Mouse (Mus musculus): ENCODE measurements around the gene Rtn1. TPM values are rescaled to one million over a fixed set of nuclear protein-coding genes. Genes with fewer than 3 reads are reported as not detected.
"Not testable (repeated sequence)": the region's sequence is repeated elsewhere in the genome, so short reads cannot be mapped to it uniquely, and the experiment has no call there.

The Rtn1 gene
- polyA plus RNA-seq, 1 experiment from 2014 or later = 1.7 TPM

DNA sequence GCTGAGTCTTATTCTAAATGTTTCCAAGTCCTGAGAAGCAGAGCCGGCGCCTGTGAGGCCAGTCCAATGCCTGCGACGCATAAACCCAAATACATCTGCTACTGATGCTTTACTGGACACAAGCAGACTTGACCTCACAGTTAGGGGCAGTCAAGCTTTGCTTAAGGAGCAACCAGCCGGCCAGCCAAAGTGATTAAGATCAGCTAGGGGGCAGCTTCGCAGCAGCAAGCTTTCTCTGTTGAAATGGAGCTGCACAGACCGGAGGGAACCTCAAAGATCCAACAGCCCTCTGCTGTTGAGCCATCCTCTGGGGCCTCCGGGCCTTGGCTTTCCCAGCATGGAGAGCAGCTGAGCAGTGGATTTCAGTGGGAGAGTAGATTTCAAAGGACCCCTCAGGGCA lies 107.4 kb downstream of the Rtn1 start:
- H3K4me3 ChIP-seq (ENCODE audit: low read depth, low read length) = no peak overlapping the region
- H3K9ac ChIP-seq (ENCODE audit: low read depth, low read length) = no peak overlapping the region
- no peak overlapping the region for H3K4me2 ChIP-seq (ENCODE audit: low read depth, low read length)
- WGBS (ENCODE audit: insufficient replicate concordance) = 59% methylated on average over 8 of the region's 8 CpGs
- no peaks in the 10 kb centered on the region for H3K4me1 ChIP-seq (ENCODE audit: control insufficient read depth, low read depth, low read length)
- no peak overlapping the region for H3K27ac ChIP-seq (ENCODE audit: low read length)
- H3K27me3 ChIP-seq (ENCODE audit: control insufficient read depth, insufficient read depth, low read depth, low read length) = no peaks in the 10 kb centered on the region
- H3K9me3 ChIP-seq (replicated peaks; ENCODE audit: control insufficient read depth, low read length) = no peaks in the 10 kb centered on the region
- H3K36me3 ChIP-seq (ENCODE audit: control insufficient read depth, insufficient read depth) = no peaks in the 10 kb centered on the region
- ATAC-seq (ENCODE audit: low read depth) = no peak

DNA sequence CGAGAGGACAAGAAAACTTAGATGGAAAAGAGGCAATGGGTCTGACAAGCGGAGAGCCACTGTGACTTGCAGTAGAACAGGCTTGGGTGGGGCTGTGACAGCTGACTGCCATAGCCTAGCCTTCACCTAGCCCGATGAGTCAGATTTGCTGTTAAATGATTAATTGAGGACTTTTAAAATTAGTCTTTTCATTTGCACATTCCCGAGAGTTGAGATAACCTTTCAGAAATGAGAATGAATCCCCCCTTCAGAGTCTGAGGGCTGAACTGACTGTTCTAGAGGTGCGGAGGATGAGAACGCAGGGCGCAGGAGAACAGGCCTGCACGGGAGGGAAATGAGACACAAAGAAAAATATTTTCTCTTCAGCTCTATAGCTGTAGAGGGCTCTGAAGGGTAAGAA lies 107.9 kb downstream of the Rtn1 start:
- Histone ChIP-seq H3K4me3 (ENCODE audit: low read depth, low read length) (no peak overlapping the region), H3K27ac (ENCODE audit: low read length) (no peak overlapping the region), H3K9ac (ENCODE audit: low read depth, low read length) (no peak overlapping the region), H3K27me3 (ENCODE audit: control insufficient read depth, insufficient read depth, low read depth, low read length) (no peaks in the 10 kb centered on the region), H3K9me3 (replicated peaks; ENCODE audit: control insufficient read depth, low read length) (no peaks in the 10 kb centered on the region), H3K4me2 (ENCODE audit: low read depth, low read length) (no peak overlapping the region), H3K4me1 (ENCODE audit: control insufficient read depth, low read depth, low read length) (no peaks in the 10 kb centered on the region), H3K36me3 (ENCODE audit: control insufficient read depth, insufficient read depth) (no peaks in the 10 kb centered on the region)
- WGBS (ENCODE audit: insufficient replicate concordance) = 64% methylated on average over 8 of the region's 8 CpGs
- no peak for ATAC-seq (ENCODE audit: low read depth)

DNA sequence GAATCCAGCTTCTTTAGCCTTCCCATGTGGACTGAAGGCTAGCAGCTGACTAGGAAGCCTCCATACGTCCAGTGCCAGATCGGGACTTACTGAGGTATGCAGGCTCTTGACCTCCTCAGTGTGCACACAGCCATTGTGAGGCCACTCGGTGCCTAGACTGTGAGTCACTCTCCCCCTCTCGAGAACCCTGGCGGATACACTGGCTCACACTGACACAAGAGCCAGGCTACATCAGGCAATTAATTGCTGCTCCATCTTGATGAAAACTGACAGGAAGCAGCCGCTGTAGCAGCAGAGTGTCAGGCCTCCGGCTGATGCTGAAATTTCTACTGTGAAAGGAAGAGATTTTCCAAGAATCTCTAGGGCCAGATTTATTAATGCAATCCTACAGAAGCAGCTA lies 110.6 kb downstream of the Rtn1 start:
- 57% methylated on average over 7 of the region's 7 CpGs for WGBS (ENCODE audit: insufficient replicate concordance)
- no peaks in the 10 kb centered on the region for H3K27me3 ChIP-seq (ENCODE audit: control insufficient read depth, insufficient read depth, low read depth, low read length)
- no peaks in the 10 kb centered on the region for H3K36me3 ChIP-seq (ENCODE audit: control insufficient read depth, insufficient read depth)
- H3K4me3 ChIP-seq (ENCODE audit: low read depth, low read length) = no peak overlapping the region
- no peaks in the 10 kb centered on the region for H3K4me1 ChIP-seq (ENCODE audit: control insufficient read depth, low read depth, low read length)
- no peak overlapping the region for H3K4me2 ChIP-seq (ENCODE audit: low read depth, low read length)
- H3K9me3 ChIP-seq (replicated peaks; ENCODE audit: control insufficient read depth, low read length) = no peaks in the 10 kb centered on the region
- H3K27ac ChIP-seq (ENCODE audit: low read length) = no peak overlapping the region
- ATAC-seq (ENCODE audit: low read depth) = no peak
- H3K9ac ChIP-seq (ENCODE audit: low read depth, low read length) = no peak overlapping the region

DNA sequence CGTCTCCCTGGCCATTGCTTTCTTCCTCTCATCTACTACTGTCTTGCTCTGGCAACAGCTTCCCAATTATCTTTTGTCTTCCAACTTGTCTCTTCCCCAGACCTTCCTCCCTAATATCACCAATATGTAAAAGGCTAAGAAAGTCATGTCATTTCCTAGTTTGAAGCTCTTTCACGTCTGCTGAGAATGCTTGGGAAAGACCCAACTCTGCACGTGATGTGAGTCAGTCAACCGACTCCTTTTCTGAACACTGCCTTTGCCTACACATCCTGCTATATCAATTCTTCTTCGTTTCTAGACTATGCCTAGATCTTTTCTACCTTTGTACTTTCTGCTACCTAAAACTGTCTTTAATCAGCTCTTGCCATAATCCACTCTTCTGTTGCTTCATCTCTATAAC lies 112.3 kb downstream of the Rtn1 start:
- Histone ChIP-seq H3K27me3 (ENCODE audit: control insufficient read depth, insufficient read depth, low read depth, low read length) (no peaks in the 10 kb centered on the region), H3K27ac (ENCODE audit: low read length) (no peak overlapping the region), H3K4me2 (ENCODE audit: low read depth, low read length) (no peak overlapping the region), H3K36me3 (ENCODE audit: control insufficient read depth, insufficient read depth) (no peaks in the 10 kb centered on the region), H3K4me1 (ENCODE audit: control insufficient read depth, low read depth, low read length) (no peaks in the 10 kb centered on the region), H3K9ac (ENCODE audit: low read depth, low read length) (no peak overlapping the region), H3K4me3 (ENCODE audit: low read depth, low read length) (no peak overlapping the region), H3K9me3 (replicated peaks; ENCODE audit: control insufficient read depth, low read length) (no peaks in the 10 kb centered on the region)
- WGBS (ENCODE audit: insufficient replicate concordance) = 72% methylated on average over 5 of the region's 5 CpGs
- ATAC-seq (ENCODE audit: low read depth) = no peak

DNA sequence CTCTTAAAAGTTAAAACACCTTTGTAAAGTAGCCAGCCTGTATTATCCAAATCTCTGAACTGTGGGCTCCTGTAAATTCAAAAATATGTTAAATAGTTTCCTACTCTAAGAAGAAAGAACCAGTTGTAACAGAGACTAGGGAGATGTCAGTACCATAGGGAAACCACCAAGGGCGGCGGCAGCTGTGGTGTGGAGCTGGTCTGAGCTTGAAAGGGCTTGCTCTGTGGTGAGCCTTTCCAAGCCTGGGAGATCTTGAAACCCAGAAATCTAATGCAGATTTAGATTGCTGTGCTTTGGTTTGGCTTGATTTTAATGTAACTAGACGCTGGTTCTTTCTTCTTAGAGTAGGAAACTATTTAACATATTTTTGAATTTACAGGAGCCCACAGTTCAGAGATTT lies 115.7 kb downstream of the Rtn1 start:
- not testable (repeated sequence) for H3K9me3 ChIP-seq (replicated peaks; ENCODE audit: control insufficient read depth, low read length); H3K4me2 ChIP-seq (ENCODE audit: low read depth, low read length); H3K27ac ChIP-seq (ENCODE audit: low read length); H3K27me3 ChIP-seq (ENCODE audit: control insufficient read depth, insufficient read depth, low read depth, low read length); H3K4me3 ChIP-seq (ENCODE audit: low read depth, low read length); ATAC-seq (ENCODE audit: low read depth); H3K9ac ChIP-seq (ENCODE audit: low read depth, low read length); H3K4me1 ChIP-seq (ENCODE audit: control insufficient read depth, low read depth, low read length); H3K36me3 ChIP-seq (ENCODE audit: control insufficient read depth, insufficient read depth)
- WGBS (ENCODE audit: insufficient replicate concordance) = 65% methylated on average over 3 of the region's 3 CpGs

DNA sequence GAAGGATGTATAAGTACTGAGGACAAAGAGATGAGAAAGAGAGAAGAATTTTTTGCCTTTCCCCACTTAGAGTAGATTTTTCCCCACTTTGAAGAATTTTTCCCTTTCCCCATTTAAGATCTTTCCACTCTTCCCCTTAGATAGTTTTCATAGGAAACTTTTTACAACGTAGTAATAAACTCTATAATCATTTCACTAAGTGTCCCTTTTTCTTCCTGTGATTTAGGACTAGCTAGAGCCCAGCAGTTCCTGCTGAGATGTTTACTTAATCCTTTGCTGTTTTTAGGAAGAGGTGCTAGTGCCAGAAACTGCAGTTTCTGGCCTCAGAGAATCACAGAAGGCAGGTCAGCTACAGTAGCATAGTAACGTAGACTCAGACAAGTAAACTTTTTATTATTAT lies 116.3 kb downstream of the Rtn1 start:
- WGBS (ENCODE audit: insufficient replicate concordance) = 48% methylated on average over 2 of the region's 2 CpGs
- ATAC-seq (ENCODE audit: low read depth) = no peak

DNA sequence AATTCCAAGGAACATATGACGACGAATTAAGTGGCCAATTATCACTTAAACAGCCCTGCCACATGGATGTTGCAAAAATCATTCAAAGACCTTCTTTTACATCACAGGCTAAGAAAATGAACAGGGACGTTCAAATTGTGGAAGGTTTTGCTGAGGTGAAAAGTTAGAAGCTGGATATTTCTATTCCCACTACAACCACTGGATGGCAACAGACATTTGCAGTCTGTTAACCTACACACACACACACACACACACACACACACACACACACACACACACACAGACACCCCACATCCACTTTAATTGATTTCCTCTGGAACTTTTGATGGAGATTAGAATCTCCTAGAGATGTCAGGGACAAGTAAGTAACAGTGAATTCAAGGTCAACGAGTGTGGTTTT lies 117.6 kb downstream of the Rtn1 start:
- WGBS (ENCODE audit: insufficient replicate concordance) = 67% methylated on average over 4 of the region's 4 CpGs
- H3K9me3 ChIP-seq (replicated peaks; ENCODE audit: control insufficient read depth, low read length) = no peaks in the 10 kb centered on the region
- H3K4me1 ChIP-seq (ENCODE audit: control insufficient read depth, low read depth, low read length) = no peaks in the 10 kb centered on the region
- H3K4me2 ChIP-seq (ENCODE audit: low read depth, low read length) = no peak overlapping the region
- no peak for ATAC-seq (ENCODE audit: low read depth)
- no peak overlapping the region for H3K4me3 ChIP-seq (ENCODE audit: low read depth, low read length)
- no peaks in the 10 kb centered on the region for H3K27me3 ChIP-seq (ENCODE audit: control insufficient read depth, insufficient read depth, low read depth, low read length)
- H3K9ac ChIP-seq (ENCODE audit: low read depth, low read length) = no peak overlapping the region
- no peaks in the 10 kb centered on the region for H3K36me3 ChIP-seq (ENCODE audit: control insufficient read depth, insufficient read depth)
- H3K27ac ChIP-seq (ENCODE audit: low read length) = no peak overlapping the region

More for the DNA sequence above, 116.3 kb downstream of the Rtn1 start:
- H3K4me1 ChIP-seq (ENCODE audit: control insufficient read depth, low read depth, low read length) = no peaks in the 10 kb centered on the region
- H3K9me3 ChIP-seq (replicated peaks; ENCODE audit: control insufficient read depth, low read length) = no peaks in the 10 kb centered on the region
- H3K27ac ChIP-seq (ENCODE audit: low read length) = no peak overlapping the region
- no peak overlapping the region for H3K9ac ChIP-seq (ENCODE audit: low read depth, low read length)
- no peak overlapping the region for H3K4me3 ChIP-seq (ENCODE audit: low read depth, low read length)
- H3K27me3 ChIP-seq (ENCODE audit: control insufficient read depth, insufficient read depth, low read depth, low read length) = no peaks in the 10 kb centered on the region
- H3K36me3 ChIP-seq (ENCODE audit: control insufficient read depth, insufficient read depth) = no peaks in the 10 kb centered on the region
- H3K4me2 ChIP-seq (ENCODE audit: low read depth, low read length) = no peak overlapping the region

DNA sequence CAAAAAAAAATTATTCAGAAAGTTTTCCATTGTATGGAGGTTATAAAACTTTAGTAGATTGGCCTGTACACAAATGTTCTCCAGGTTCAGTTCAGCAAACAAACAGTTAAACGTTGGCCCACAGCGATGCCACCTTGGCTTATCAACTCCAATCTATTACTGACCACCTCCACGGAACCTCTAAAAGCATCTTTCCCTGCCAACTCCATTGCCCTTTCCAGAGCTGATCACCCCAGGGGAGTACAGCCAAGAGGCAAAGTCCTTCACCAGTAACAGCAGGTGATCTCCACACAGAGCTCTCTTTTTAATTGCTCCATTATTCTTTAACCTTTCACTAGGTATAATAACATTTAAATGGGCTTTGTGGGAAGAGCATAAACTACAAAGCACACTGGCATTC lies 120.6 kb downstream of the Rtn1 start:
- Histone ChIP-seq H3K27ac (ENCODE audit: low read length) (no peak overlapping the region), H3K4me3 (ENCODE audit: low read depth, low read length) (no peak overlapping the region), H3K4me2 (ENCODE audit: low read depth, low read length) (no peak overlapping the region), H3K4me1 (ENCODE audit: control insufficient read depth, low read depth, low read length) (no peaks in the 10 kb centered on the region), H3K36me3 (ENCODE audit: control insufficient read depth, insufficient read depth) (no peaks in the 10 kb centered on the region), H3K9me3 (replicated peaks; ENCODE audit: control insufficient read depth, low read length) (no peaks in the 10 kb centered on the region), H3K27me3 (ENCODE audit: control insufficient read depth, insufficient read depth, low read depth, low read length) (no peaks in the 10 kb centered on the region), H3K9ac (ENCODE audit: low read depth, low read length) (no peak overlapping the region)
- WGBS (ENCODE audit: insufficient replicate concordance) = 60% methylated on average over 3 of the region's 3 CpGs
- no peak for ATAC-seq (ENCODE audit: low read depth)

DNA sequence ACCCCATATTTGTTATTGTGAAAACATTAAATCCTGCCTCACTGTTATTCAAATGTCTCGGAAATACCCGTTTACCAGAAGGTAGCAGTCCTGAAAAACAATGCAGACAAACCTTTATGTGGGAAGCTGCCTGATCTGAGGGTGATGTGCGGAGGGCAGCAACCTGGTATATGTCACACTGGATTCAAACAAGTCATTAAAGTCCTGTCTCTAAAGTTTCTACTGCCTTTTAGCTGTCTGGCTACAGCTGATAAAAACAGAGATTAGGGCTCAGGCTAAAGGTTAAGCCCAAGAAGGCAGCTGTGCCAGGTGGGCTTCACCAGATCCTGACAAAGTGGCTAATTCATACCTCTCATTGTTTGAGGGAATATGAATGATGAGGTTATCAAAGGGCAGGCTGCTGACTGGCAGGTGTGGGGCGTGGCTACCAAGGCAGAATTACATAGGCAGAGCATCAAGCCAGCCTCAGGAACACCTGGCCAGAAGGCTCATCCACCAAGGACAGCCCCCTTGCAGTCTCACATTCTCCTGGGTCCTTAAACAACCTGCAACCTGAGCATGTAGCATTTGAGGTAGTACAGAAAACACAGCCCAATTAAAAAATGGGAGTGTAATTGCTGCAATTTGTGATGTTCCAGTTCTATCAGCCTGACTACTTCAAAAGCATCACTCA lies 121.4 kb downstream of the Rtn1 start:
- 47% methylated on average over 4 of the region's 4 CpGs for WGBS (ENCODE audit: insufficient replicate concordance)
- Histone ChIP-seq H3K4me1 (ENCODE audit: control insufficient read depth, low read depth, low read length) (no peaks in the 10 kb centered on the region), H3K36me3 (ENCODE audit: control insufficient read depth, insufficient read depth) (no peaks in the 10 kb centered on the region), H3K9ac (ENCODE audit: low read depth, low read length) (no peak overlapping the region), H3K4me3 (ENCODE audit: low read depth, low read length) (no peak overlapping the region), H3K4me2 (ENCODE audit: low read depth, low read length) (no peak overlapping the region), H3K27me3 (ENCODE audit: control insufficient read depth, insufficient read depth, low read depth, low read length) (no peaks in the 10 kb centered on the region), H3K9me3 (replicated peaks; ENCODE audit: control insufficient read depth, low read length) (no peaks in the 10 kb centered on the region), H3K27ac (ENCODE audit: low read length) (no peak overlapping the region)
- ATAC-seq (ENCODE audit: low read depth) = no peak

Data from liver, embryonic 16.5 days (tissue).